Mouse (Mus musculus) testis, adult 2 months (tissue): ENCODE data around the gene Ep400. TPM values are rescaled to one million over a fixed set of nuclear protein-coding genes. Genes with fewer than 3 reads are reported as not detected.
"Not testable (repeated sequence)": the region's sequence is repeated elsewhere in the genome, so short reads cannot be mapped to it uniquely, and the experiment has no call there.

ENCODE experiments used
- H3K27ac ChIP-seq: fragments of 200-500 bp; 2 replicates; pipeline ENCODE4 v1.5.1; 2012; ENCODE audit warnings: low read depth, low read length; ENCODE audit not compliant: control insufficient read depth, insufficient read depth
- H3K27me3 ChIP-seq: fragments of 200-500 bp; 2 replicates; pipeline ENCODE4 v1.6.1; 2012; ENCODE audit warnings: mild to moderate bottlenecking, low read length, moderate library complexity; ENCODE audit not compliant: control insufficient read depth, insufficient read depth
- H3K36me3 ChIP-seq: fragments of 200-500 bp; 2 replicates; pipeline ENCODE4 v1.6.1; 2012; ENCODE audit warnings: mild to moderate bottlenecking, low read length; ENCODE audit not compliant: control insufficient read depth, insufficient read depth
- H3K4me1 ChIP-seq: fragments of 200-500 bp; 2 replicates; pipeline ENCODE4 v1.6.1; 2012; ENCODE audit warnings: low read length; ENCODE audit not compliant: control insufficient read depth, insufficient read depth
- H3K4me3 ChIP-seq: fragments of 200-500 bp; 2 replicates; pipeline ENCODE4 v1.5.1; 2012; ENCODE audit warnings: low read depth, mild to moderate bottlenecking, low read length, moderate library complexity, mixed read lengths; ENCODE audit not compliant: control insufficient read depth
- CTCF ChIP-seq: fragments of 200-500 bp; IDR thresholded peaks from 2 replicates; pipeline ENCODE4 v1.5.1; 2012; ENCODE audit warnings: low read depth, mild to moderate bottlenecking, inconsistent platforms, low read length, moderate library complexity; ENCODE audit not compliant: control insufficient read depth, insufficient read depth, insufficient replicate concordance
- POLR2A ChIP-seq: fragments of 200-500 bp; IDR thresholded peaks from 2 replicates; pipeline ENCODE4 v1.6.1; 2012; ENCODE audit warnings: low read depth, mild to moderate bottlenecking, inconsistent platforms, low read length, moderate library complexity; ENCODE audit not compliant: control insufficient read depth
- polyA plus RNA-seq: library from polyadenylated mRNA; depleted of rRNA; stranded (reverse); fragments of >200 nt; gene quantifications from 2 replicates; pipeline ENCODE4 v1.2.3, GENCODE M21; 2012

The Ep400 gene
- polyA plus RNA-seq, 1 experiment, result 196 TPM

- Histone ChIP-seq H3K4me3 (peak overlapping the region; percentile 93), H3K4me1 (peaks cover 13% of the 10 kb centered on the region), H3K36me3 (no peaks in the 10 kb centered on the region), H3K27me3 (no peaks in the 10 kb centered on the region), H3K27ac (no peak overlapping the region; the same call in 1 of the 2 replicates)
- TF ChIP-seq POLR2A, result no peak
- TF ChIP-seq CTCF, result no peak
Observed at GRCm38 (mm10) chr5:110779276-110779997, 8.9 kb upstream of the Ep400 start.

GRCm38 (mm10) chr5:110778263-110778662 lies 7.7 kb upstream of the Ep400 start:
- H3K27ac ChIP-seq, result no peak overlapping the region
- H3K27me3 ChIP-seq, result no peaks in the 10 kb centered on the region
- H3K4me1 ChIP-seq, result peaks cover 13% of the 10 kb centered on the region
- no peak for TF ChIP-seq POLR2A
- no peaks in the 10 kb centered on the region for H3K36me3 ChIP-seq
- H3K4me3 ChIP-seq, result no peak overlapping the region

- Histone ChIP-seq H3K4me1 (peaks cover 11% of the 10 kb centered on the region), H3K4me3 (no peak overlapping the region), H3K27me3 (no peaks in the 10 kb centered on the region), H3K27ac (no peak overlapping the region), H3K36me3 (no peaks in the 10 kb centered on the region)
- TF ChIP-seq POLR2A, result no peak
- no peak for TF ChIP-seq CTCF
Observed at GRCm38 (mm10) chr5:110776141-110776540, 5.6 kb upstream of the Ep400 start.

- Histone ChIP-seq H3K27me3 (no peaks in the 10 kb centered on the region), H3K36me3 (no peaks in the 10 kb centered on the region), H3K4me1 (peaks cover 3% of the 10 kb centered on the region), H3K4me3 (no peak overlapping the region), H3K27ac (no peak overlapping the region)
- no peak for TF ChIP-seq CTCF
- TF ChIP-seq POLR2A, result no peak
Observed at GRCm38 (mm10) chr5:110774511-110774910, 4.0 kb upstream of the Ep400 start.

- not testable (repeated sequence) for H3K27ac ChIP-seq, H3K4me3 ChIP-seq, H3K27me3 ChIP-seq, H3K4me1 ChIP-seq, H3K36me3 ChIP-seq
Observed at GRCm38 (mm10) chr5:110772945-110773344, 2.4 kb upstream of the Ep400 start.

GRCm38 (mm10) chr5:110770031-110770445 lies 479 bp downstream of the Ep400 start:
- no peak for TF ChIP-seq POLR2A
- no peak for TF ChIP-seq CTCF
- Histone ChIP-seq H3K27ac (peak overlapping the region; percentile 93), H3K36me3 (no peaks in the 10 kb centered on the region; the same call in 1 of the 2 replicates), H3K27me3 (no peaks in the 10 kb centered on the region), H3K4me3 (peak overlapping the region; percentile 90), H3K4me1 (peaks cover 8% of the 10 kb centered on the region; the same call in 1 of the 2 replicates)

- peaks cover 8% of the 10 kb centered on the region; the same call in 1 of the 2 replicates for H3K4me1 ChIP-seq
- H3K27me3 ChIP-seq, result no peaks in the 10 kb centered on the region
- TF ChIP-seq CTCF, result no peak
- peak overlapping the region; percentile 90 for H3K4me3 ChIP-seq
- no peaks in the 10 kb centered on the region; the same call in 1 of the 2 replicates for H3K36me3 ChIP-seq
- peak overlapping the region; percentile 93 for H3K27ac ChIP-seq
Observed at GRCm38 (mm10) chr5:110769272-110769671, 1.2 kb downstream of the Ep400 start.

- Histone ChIP-seq H3K27ac (no peak overlapping the region), H3K27me3 (no peaks in the 10 kb centered on the region), H3K36me3 (no peaks in the 10 kb centered on the region; the same call in 1 of the 2 replicates), H3K4me3 (no peak overlapping the region), H3K4me1 (peaks cover 4% of the 10 kb centered on the region; the same call in 1 of the 2 replicates)
- TF ChIP-seq POLR2A (no peak), CTCF (no peak)
Observed at GRCm38 (mm10) chr5:110763890-110764289, 6.6 kb downstream of the Ep400 start.
